Mouse (Mus musculus) embryonic facial prominence, embryonic 14.5 days (tissue): ENCODE measurements around the gene Olfr887. TPM values are rescaled to one million over a fixed set of nuclear protein-coding genes. Genes with fewer than 3 reads are reported as not detected.

Experiments used
- ATAC-seq: fragments of 200-750 bp; cut with Nextera tagmentation; 2 replicates; pipeline ENCODE4 v1.8.0; 2017; ENCODE audit warnings: low read depth, moderate number of reproducible peaks, moderate TSS enrichment
- DNase-seq: peaks from one replicate; pipeline ENCODE4 v3.0.0-alpha.2; 2015; ENCODE audit warnings: low spot score
- H3K27ac ChIP-seq: fragments of 300-500 bp; sonication (generic); replicated peaks from 2 replicates; pipeline ENCODE4 v1.5.1; 2014; ENCODE audit warnings: low read depth, mild to moderate bottlenecking, low read length, moderate library complexity
- H3K27me3 ChIP-seq: fragments of 300-500 bp; sonication (generic); replicated peaks from 2 replicates; pipeline ENCODE4 v1.6.1; 2014; ENCODE audit warnings: low read length; ENCODE audit not compliant: control insufficient read depth, insufficient read depth
- H3K36me3 ChIP-seq: fragments of 300-500 bp; sonication (generic); 2 replicates; pipeline ENCODE4 v1.6.1; 2014; ENCODE audit warnings: low read length, mixed read lengths; ENCODE audit not compliant: control insufficient read depth, insufficient read depth
- H3K4me1 ChIP-seq: fragments of 300-500 bp; sonication (generic); 2 replicates; pipeline ENCODE4 v1.6.1; 2014; ENCODE audit warnings: antibody characterized with exemption, low read length; ENCODE audit not compliant: control insufficient read depth, insufficient read depth
- H3K4me2 ChIP-seq: fragments of 300-500 bp; sonication (generic); 2 replicates; pipeline ENCODE4 v1.6.1; 2014; ENCODE audit warnings: low read depth, mild to moderate bottlenecking, low read length, moderate library complexity, mixed read lengths
- H3K4me3 ChIP-seq: fragments of 300-500 bp; sonication (generic); 2 replicates; pipeline ENCODE4 v1.5.1; 2014; ENCODE audit warnings: low read depth, mild to moderate bottlenecking, low read length
- H3K9ac ChIP-seq: fragments of 300-500 bp; sonication (generic); 2 replicates; pipeline ENCODE4 v1.6.1; 2014; ENCODE audit warnings: low read depth, mild to moderate bottlenecking, low read length, moderate library complexity, mixed read lengths
- H3K9me3 ChIP-seq: fragments of 300-500 bp; sonication (generic); 2 replicates; pipeline ENCODE4 v1.6.1; 2016; ENCODE audit warnings: low read length; ENCODE audit not compliant: control insufficient read depth
- WGBS: fragments of 180-500 bp; shearing (Covaris S2); extraction: QIAGEN DNeasy Blood & Tissue Kit; methylation state at CpG from one replicate; pipeline ENCODE4 v1.1.7; 2014; 5-methylcytosine and 5-hydroxymethylcytosine counted together
- polyA plus RNA-seq: library from polyadenylated mRNA; unstranded; fragments of >200 nt; fragmentation: Nextera tagmentation; extraction: Ambion mirVana; gene quantifications from 2 replicates; pipeline ENCODE4 v1.2.1, GENCODE M21; 2014

Gene Olfr887
- polyA plus RNA-seq: 0.07 TPM in 1 of 2 replicates, not detected in the other

GRCm38 (mm10) chr9:38083772-38084171 is at the start of gene Olfr887:
Gene Olfr887 (plus strand): TSS chr9:38084072.
- no peaks in the 10 kb centered on the region for H3K27me3 ChIP-seq
- H3K36me3 ChIP-seq: no peaks in the 10 kb centered on the region
- no peak within 1 kb of the TSS for H3K4me2 ChIP-seq
- no peak within 1 kb of the TSS for H3K4me3 ChIP-seq
- H3K4me1 ChIP-seq: no peaks in the 10 kb centered on the region
- H3K9ac ChIP-seq: no peak within 1 kb of the TSS
- ATAC-seq (no peak), DNase-seq (no peak)
- no peaks in the 10 kb centered on the region for H3K9me3 ChIP-seq
- no peak within 1 kb of the TSS for H3K27ac ChIP-seq
- 82% methylated on average over 1 of the region's 1 CpGs for WGBS

- H3K4me1 ChIP-seq: no peaks in the 10 kb centered on the region
- no peak within 1 kb of the TSS for H3K27ac ChIP-seq
- H3K4me2 ChIP-seq: no peak within 1 kb of the TSS
- no peaks in the 10 kb centered on the region for H3K27me3 ChIP-seq
- WGBS: 56% methylated on average over 1 of the region's 1 CpGs
- H3K36me3 ChIP-seq: no peaks in the 10 kb centered on the region
- H3K4me3 ChIP-seq: no peak within 1 kb of the TSS
- no peak within 1 kb of the TSS for H3K9ac ChIP-seq
- no peaks in the 10 kb centered on the region for H3K9me3 ChIP-seq
- ATAC-seq (no peak), DNase-seq (no peak)
Observed at GRCm38 (mm10) chr9:38046255-38046654, 37.6 kb upstream of the Olfr887 start, which contains the start of gene Olfr884. Gene Olfr884 (plus strand): TSS chr9:38046555.

- no peak within 1 kb of the TSS for H3K27ac ChIP-seq
- no peak for DNase-seq
- H3K36me3 ChIP-seq: no peaks in the 10 kb centered on the region
- no peak within 1 kb of the TSS for H3K4me2 ChIP-seq
- no peak for ATAC-seq
- no peak within 1 kb of the TSS for H3K4me3 ChIP-seq
- 83% methylated on average over 3 of the region's 3 CpGs for WGBS
- H3K9me3 ChIP-seq: no peaks in the 10 kb centered on the region
- H3K4me1 ChIP-seq: no peaks in the 10 kb centered on the region
- no peaks in the 10 kb centered on the region for H3K27me3 ChIP-seq
- H3K9ac ChIP-seq: no peak within 1 kb of the TSS
Observed at GRCm38 (mm10) chr9:38061022-38061421, 22.9 kb upstream of the Olfr887 start, which contains the start of gene Olfr885. Gene Olfr885 (plus strand): TSS chr9:38061322.

GRCm38 (mm10) chr9:38107828-38108227 is 24.0 kb downstream of the Olfr887 start, which contains the start of gene Olfr888:
Gene Olfr888 (plus strand): TSS chr9:38108128.
- WGBS: 76% methylated on average over 1 of the region's 1 CpGs
- H3K9ac ChIP-seq: no peak within 1 kb of the TSS
- no peak for DNase-seq
- no peaks in the 10 kb centered on the region for H3K27me3 ChIP-seq
- H3K4me1 ChIP-seq: no peaks in the 10 kb centered on the region
- no peak within 1 kb of the TSS for H3K27ac ChIP-seq
- no peaks in the 10 kb centered on the region for H3K9me3 ChIP-seq
- no peak for ATAC-seq
- no peak within 1 kb of the TSS for H3K4me2 ChIP-seq
- H3K4me3 ChIP-seq: no peak within 1 kb of the TSS
- no peaks in the 10 kb centered on the region for H3K36me3 ChIP-seq

- Histone ChIP-seq H3K27ac (no peak within 1 kb of the TSS), H3K9ac (no peak within 1 kb of the TSS), H3K4me3 (no peak within 1 kb of the TSS), H3K9me3 (no peaks in the 10 kb centered on the region), H3K36me3 (no peaks in the 10 kb centered on the region), H3K27me3 (no peaks in the 10 kb centered on the region), H3K4me1 (no peaks in the 10 kb centered on the region), H3K4me2 (no peak within 1 kb of the TSS)
- DNase-seq: no peak
- no peak for ATAC-seq
Observed at GRCm38 (mm10) chr9:38114898-38115297, 31.0 kb downstream of the Olfr887 start, which contains the start of gene Olfr889. Gene Olfr889 (plus strand): TSS chr9:38115198.

Other genes with a start within 250 kb of the Olfr887 start
- gene Olfr877, start 229.8 kb upstream of the Olfr887 start, polyA plus RNA-seq: 0.07 TPM in 1 of 2 replicates, not detected in the other
- gene Olfr145, start 187.3 kb upstream of the Olfr887 start, polyA plus RNA-seq: 0.12 and 0.26 TPM in 2 replicates
- gene Olfr878, start 166.2 kb upstream of the Olfr887 start, polyA plus RNA-seq: 0.06 and 0.12 TPM in 2 replicates
- not detected in 2 replicates for gene Olfr881, start 92.2 kb upstream of the Olfr887 start, polyA plus RNA-seq
- gene Olfr883, start 58.3 kb upstream of the Olfr887 start, polyA plus RNA-seq: not detected in 2 replicates
- 0.13 and 0.14 TPM in 2 replicates for gene Olfr884, start 37.5 kb upstream of the Olfr887 start, polyA plus RNA-seq
- not detected in 2 replicates for gene Olfr885, start 22.8 kb upstream of the Olfr887 start, polyA plus RNA-seq
- not detected in 2 replicates for gene Olfr888, start 24.1 kb downstream of the Olfr887 start, polyA plus RNA-seq
- gene Olfr889, start 31.1 kb downstream of the Olfr887 start, polyA plus RNA-seq: 0.04 TPM in 1 of 2 replicates, not detected in the other
- not detected in 2 replicates for gene Olfr890, start 58.4 kb downstream of the Olfr887 start, polyA plus RNA-seq
- gene Olfr891, start 96.7 kb downstream of the Olfr887 start, polyA plus RNA-seq: not detected in 2 replicates
- gene Olfr893, start 124.3 kb downstream of the Olfr887 start, polyA plus RNA-seq: not detected in 2 replicates
- gene Olfr894, start 134.0 kb downstream of the Olfr887 start, polyA plus RNA-seq: 0.07 TPM in 1 of 2 replicates, not detected in the other
- gene Olfr143, start 168.7 kb downstream of the Olfr887 start, polyA plus RNA-seq: not detected in 2 replicates
- not detected in 2 replicates for gene Olfr895, start 183.8 kb downstream of the Olfr887 start, polyA plus RNA-seq
- gene Olfr896-ps1, start 207.0 kb downstream of the Olfr887 start, polyA plus RNA-seq: not detected in 2 replicates
- 0.07 TPM in 1 of 2 replicates, not detected in the other for gene Olfr25, start 245.0 kb downstream of the Olfr887 start, polyA plus RNA-seq